Mouse (Mus musculus) forelimb bud, embryonic 11.5 days (tissue): ENCODE data around the gene Frmd5.
"Not testable (repeated sequence)": the region's sequence is repeated elsewhere in the genome, so short reads cannot be mapped to it uniquely, and the experiment has no call there.

Source experiments
- DNase-seq: peaks from one replicate; pipeline ENCODE4 v3.0.0-alpha.2; 2012; ENCODE audit warnings: low read depth, low spot score

Gene Frmd5

GRCm38 (mm10) chr2:121574066-121574630 lies 232.7 kb downstream of the Frmd5 start:
- no peak for DNase-seq

DNA sequence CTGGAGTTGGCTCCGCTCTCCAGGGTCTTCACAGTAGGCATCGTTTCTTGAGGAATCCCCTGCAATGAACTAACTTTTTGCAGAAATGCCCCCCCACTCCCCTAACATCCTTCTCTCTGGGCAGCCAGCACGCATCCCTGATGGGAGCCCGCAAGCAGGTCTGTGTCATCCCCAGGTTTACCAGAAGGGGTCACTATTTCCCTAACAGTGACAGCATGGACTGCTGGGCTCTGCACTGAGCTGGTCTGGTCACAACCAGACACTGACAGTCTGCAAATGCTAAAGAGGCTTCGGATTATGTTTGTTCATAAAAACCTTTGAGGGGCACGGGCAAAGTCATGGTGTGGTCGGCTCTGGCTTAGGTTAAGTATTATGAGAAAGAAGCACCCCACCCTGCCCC lies 235.1 kb downstream of the Frmd5 start:
- DNase-seq = peak; percentile 85

DNA sequence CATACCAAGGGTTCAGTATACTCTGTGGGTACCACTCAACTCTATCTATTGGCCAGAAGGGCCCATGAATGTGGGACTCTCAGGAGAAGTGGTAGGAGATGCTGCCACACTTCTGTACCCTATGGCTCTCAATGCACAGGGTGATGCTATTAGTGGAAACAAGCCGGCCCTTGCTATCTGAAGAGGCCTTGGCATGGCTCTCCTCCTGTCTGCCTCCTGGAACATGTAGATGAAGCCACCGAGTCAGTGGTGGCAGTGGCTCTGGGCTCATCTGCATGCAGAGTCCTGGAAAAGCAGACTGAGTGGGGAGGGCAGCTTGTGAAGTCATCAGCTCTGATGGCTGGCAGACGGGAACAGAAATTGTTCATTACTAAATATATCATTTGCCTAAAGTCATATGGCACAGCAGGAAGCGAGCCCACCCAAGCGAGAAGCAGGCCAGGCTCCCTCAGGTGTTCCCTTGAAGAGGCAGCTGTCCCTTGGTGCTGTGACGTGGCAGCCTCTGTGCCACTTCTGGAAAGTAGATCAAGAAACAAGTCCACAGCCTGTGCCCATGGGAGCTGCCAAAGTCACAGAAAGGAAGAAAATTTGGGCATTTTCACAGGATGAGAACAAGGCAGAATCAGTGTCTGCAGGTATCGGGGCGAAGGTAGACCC lies 235.8 kb downstream of the Frmd5 start:
- no peak for DNase-seq

DNA sequence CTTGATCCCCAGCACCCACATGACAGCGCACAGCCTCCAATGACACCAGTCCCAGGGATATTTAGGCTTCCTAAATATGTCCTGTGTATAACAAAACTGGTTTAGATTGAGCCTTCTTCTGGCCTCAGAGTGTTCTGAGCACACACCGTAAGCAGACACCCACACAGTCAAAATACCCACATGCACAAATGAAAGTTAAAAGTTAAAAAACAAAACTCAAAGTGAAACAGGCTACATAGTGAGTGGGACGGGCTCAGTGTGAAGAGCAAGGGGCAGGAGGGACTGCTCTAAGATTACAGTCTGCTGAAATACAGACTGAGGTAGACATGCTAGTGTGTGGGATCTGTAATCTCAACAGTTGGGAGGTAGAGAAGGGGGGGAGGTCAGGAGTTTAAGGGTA lies 236.8 kb downstream of the Frmd5 start:
- no peak for DNase-seq

DNA sequence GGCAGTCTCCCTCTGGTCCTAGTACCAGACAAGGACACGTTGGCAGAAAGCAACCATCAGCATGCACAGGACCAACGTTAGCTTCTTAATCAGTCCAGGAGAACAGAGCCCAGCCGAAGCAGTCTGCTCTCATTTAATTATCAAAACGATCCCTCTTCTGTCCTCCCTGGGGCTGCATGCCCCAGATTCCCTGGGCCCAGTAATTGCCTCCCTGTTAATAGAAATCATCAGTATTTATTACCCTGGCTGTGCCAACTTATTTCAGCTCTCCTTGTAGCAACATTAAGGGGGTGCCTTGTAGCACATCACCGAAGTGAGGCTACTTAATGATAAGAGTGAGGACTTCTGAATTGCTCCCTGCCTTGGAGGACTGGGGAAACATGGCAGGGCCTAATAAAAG lies 241.0 kb downstream of the Frmd5 start:
- DNase-seq = no peak

GRCm38 (mm10) chr2:121563117-121563516 lies 243.8 kb downstream of the Frmd5 start:
- no peak for DNase-seq

DNA sequence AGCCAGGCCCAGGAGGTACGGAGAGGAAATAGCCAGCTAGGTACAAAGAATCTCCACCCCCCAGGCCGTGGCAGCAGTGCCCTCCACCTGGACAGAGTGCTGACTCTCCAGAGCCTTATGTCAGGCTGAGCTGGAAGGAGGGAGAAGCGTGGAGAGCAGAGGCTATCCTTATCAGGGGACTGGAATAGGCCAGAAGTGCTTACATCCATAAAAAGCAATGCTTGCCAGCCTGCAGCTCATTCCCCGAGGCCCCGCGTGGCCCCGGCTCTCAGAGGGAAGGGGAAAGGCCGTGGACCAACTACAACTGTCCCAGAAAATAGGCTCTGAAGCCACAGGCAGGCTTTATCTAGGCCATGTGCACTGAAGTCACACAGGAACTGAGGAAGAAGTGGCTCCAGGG lies 255.6 kb downstream of the Frmd5 start:
- no peak for DNase-seq

DNA sequence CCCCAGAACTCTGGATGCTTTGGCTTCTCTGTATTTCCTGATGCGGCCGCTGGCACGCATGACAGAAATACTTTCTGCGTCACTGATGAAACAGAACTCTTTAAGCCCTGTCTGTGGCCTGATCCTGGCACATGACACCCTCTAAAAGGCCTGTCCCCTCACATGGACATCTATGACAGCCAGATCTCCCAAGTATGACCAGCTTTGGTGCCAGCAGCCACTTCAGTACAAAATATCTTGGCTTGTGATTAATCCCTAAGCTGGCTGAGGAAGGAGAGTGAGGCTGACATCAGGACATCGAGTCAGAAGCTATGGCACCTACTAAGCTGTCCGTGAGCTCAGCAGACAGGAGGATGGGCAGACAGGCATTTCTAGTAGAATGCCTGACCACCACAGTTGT lies 257.3 kb downstream of the Frmd5 start:
- DNase-seq = no peak

DNA sequence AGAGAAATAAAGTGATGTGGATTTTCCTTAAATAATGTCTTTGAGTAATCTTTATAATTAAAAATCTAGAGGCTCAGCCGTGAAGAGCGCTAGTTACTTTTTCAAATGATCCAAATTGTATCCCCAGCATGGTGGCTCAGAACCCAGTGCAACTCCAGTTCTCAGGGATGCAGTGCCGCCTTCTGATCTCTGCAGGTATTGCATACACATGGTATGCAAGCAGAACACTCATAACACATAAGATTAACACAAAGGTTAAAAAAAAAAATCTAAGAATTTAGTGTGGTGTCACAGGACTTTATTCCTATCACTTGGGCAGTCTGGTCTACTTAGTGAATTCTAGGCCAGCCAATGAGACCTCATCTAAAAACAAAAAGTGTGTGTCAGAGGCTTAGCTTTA lies 262.1 kb downstream of the Frmd5 start:
- no peak for DNase-seq

GRCm38 (mm10) chr2:121525056-121525455 lies 281.8 kb downstream of the Frmd5 start:
- DNase-seq = no peak

GRCm38 (mm10) chr2:121522830-121523229 lies 284.1 kb downstream of the Frmd5 start:
- DNase-seq = not testable (repeated sequence)

DNA sequence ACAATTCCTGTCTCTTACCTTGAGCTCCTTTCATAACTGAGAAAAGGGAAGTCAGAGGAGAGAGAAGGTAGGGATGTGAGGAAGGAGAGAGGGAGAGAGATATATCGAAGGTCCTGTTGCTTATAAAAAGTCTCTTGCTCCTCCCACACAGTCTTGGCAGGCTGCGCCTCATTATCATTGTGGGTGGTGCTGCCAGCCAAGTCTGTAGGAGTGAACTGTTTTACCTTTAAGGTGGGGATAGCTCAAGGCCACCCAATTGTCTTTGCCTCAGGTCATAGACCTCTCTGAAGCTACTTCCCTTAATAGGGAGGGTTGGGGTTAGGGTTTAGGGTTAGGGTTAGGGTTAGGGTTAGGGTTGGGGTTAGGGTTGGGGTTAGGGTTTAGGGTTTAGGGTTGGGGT lies 284.9 kb downstream of the Frmd5 start:
- DNase-seq = no peak

DNA sequence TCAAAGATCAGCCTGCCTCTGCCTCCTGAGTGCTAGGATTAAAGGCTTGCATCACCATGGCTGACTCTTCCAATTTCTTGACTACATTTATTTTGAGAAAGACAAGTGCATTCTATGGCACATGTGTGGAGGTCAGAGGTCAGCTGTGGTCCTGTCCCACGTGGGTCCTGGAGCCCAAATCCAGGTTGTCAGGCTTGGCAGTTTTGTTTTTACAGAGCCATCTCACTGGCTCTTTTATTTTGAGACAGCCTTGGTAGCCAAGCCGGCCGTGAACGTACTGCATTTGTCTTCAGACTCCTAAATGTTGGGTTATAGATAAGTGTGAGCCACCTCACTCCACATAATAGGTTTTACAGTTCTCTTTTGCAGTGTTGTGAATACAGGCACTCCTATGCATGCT lies 288.2 kb downstream of the Frmd5 start:
- not testable (repeated sequence) for DNase-seq

GRCm38 (mm10) chr2:121518106-121518505 lies 288.8 kb downstream of the Frmd5 start:
- no peak for DNase-seq

DNA sequence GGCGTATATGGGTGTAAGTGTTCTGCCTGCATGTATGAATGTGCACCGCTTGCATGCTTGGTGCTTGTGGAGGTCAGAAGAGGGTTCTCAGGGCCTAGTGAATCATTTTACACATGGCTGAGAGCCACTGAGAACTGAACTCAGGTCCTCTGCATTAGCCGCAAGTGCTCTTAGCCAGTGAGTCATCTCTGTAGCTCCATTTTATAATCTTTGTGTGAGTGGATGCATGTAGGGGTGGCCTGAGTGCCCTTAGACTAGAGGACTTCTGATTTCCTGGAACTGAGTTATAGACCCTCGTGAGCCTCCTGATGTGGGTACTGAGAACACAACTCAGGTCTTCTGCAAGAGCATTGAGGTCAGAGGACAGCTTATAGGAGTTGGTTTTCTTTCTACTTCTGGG lies 292.7 kb downstream of the Frmd5 start:
- no peak for DNase-seq

GRCm38 (mm10) chr2:121512991-121513765 lies 293.7 kb downstream of the Frmd5 start:
- not testable (repeated sequence) for DNase-seq

GRCm38 (mm10) chr2:121511401-121511800 lies 295.5 kb downstream of the Frmd5 start:
- no peak for DNase-seq

- DNase-seq = peak; percentile 17
Observed at GRCm38 (mm10) chr2:121509584-121509983, 297.3 kb downstream of the Frmd5 start.

- DNase-seq = no peak
Observed at GRCm38 (mm10) chr2:121507951-121508330, 298.9 kb downstream of the Frmd5 start.

DNA sequence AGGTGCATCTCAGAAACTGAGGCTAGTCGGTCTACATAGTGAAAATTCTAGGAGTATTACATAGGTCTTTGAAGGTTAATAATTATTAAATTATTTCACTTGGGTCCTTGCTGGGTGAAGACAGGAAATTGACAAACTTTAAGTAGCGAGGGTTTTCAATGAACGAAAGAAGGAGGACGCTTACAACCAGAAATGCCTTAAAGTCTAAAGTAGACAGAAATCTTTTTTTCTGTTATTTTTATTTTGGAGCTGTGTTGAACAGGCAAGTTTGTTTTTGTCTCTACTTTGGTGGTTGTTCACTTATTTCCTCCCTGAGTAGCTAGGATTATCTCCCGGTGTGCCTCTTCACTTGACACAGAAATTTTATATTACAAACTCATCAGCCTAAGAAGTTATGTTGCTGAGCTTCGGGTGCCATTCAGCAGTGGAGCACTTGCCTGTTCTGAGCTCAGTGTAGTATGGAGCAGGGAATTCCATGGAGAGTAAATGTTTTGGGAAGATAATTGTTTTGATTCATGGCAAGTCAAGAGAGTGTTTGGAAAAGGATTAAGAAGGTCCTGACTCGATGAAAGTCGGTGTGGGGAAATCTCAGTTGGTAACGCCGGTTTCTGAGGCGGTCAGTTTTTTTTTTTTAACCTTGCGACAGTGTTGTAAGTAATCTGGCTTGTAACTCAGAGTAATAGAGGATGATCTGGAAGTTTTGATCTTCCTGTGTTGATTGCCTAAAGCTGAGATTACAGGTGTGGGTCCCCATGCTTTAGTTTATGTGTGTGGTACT lies 299.5 kb downstream of the Frmd5 start:
- no peak for DNase-seq

GRCm38 (mm10) chr2:121505942-121506882 lies 300.7 kb downstream of the Frmd5 start, which contains the start of the genes Mfap1a and Wdr76:
Gene Mfap1a, minus strand, starts transcription at chr2:121506665.
Gene Wdr76, plus strand, starts transcription at chr2:121506723.
- DNase-seq = peak; percentile 89
